Mouse (Mus musculus) bone marrow macrophage, adult 2 months (primary cell): Measurements from ENCODE around the gene Eps15.

Source experiments
- CTCF ChIP-seq: IDR thresholded peaks from 2 replicates; pipeline ENCODE4 v1.5.1; 2012; ENCODE audit warnings: low read depth, mild to moderate bottlenecking, low read length, moderate library complexity
- POLR2A ChIP-seq: IDR thresholded peaks from 2 replicates; pipeline ENCODE4 v1.6.1; 2012; ENCODE audit warnings: mild to moderate bottlenecking, low read depth, low read length, borderline replicate concordance

GRCm38 (mm10) chr4:109407701-109408485 is 127.8 kb downstream of the Eps15 start:
- no peak for TF ChIP-seq CTCF
- no peak for TF ChIP-seq POLR2A
